Mouse (Mus musculus) forebrain, postnatal 0 days (tissue): ENCODE data around the gene Gm28230. TPM values are rescaled to one million over a fixed set of nuclear protein-coding genes. Genes with fewer than 3 reads are reported as not detected.

Experiments
- ATAC-seq: fragments of 200-750 bp; cut with Nextera tagmentation; 2 replicates; pipeline ENCODE4 v1.8.0; 2017; ENCODE audit warnings: mild to moderate bottlenecking, moderate library complexity
- DNase-seq: peaks from one replicate; pipeline ENCODE4 v3.0.0-alpha.2; 2015
- H3K27ac ChIP-seq: fragments of 300-500 bp; sonication (generic); 2 replicates; pipeline ENCODE4 v1.5.1; 2014; ENCODE audit warnings: low read depth, mild to moderate bottlenecking, antibody characterized with exemption, low read length, moderate library complexity, mixed read lengths
- H3K27me3 ChIP-seq: fragments of 300-500 bp; sonication (generic); 2 replicates; pipeline ENCODE4 v1.6.1; 2014; ENCODE audit warnings: mild to moderate bottlenecking, low read length, mixed read lengths; ENCODE audit not compliant: insufficient read depth
- H3K36me3 ChIP-seq: fragments of 300-500 bp; sonication (generic); 2 replicates; pipeline ENCODE4 v1.6.1; 2014; ENCODE audit warnings: mild to moderate bottlenecking, moderate library complexity; ENCODE audit not compliant: insufficient read depth
- H3K4me1 ChIP-seq: fragments of 300-500 bp; sonication (generic); 2 replicates; pipeline ENCODE4 v1.6.1; 2014; ENCODE audit warnings: antibody characterized with exemption; ENCODE audit not compliant: insufficient read depth
- H3K4me2 ChIP-seq: fragments of 300-500 bp; sonication (generic); 2 replicates; pipeline ENCODE4 v1.6.1; 2014; ENCODE audit warnings: low read depth, mild to moderate bottlenecking, moderate library complexity
- H3K4me3 ChIP-seq: fragments of 300-500 bp; sonication (generic); 2 replicates; pipeline ENCODE4 v1.5.1; 2014; ENCODE audit warnings: low read depth, low read length, mixed read lengths
- H3K9ac ChIP-seq: fragments of 300-500 bp; sonication (generic); 2 replicates; pipeline ENCODE4 v1.6.1; 2014; ENCODE audit warnings: mild to moderate bottlenecking
- H3K9me3 ChIP-seq: fragments of 300-500 bp; sonication (generic); 2 replicates; pipeline ENCODE4 v1.6.1; 2016; ENCODE audit warnings: low read length
- CTCF ChIP-seq: sonication (generic); IDR thresholded peaks from 2 replicates; pipeline ENCODE4 v1.5.1; 2016; ENCODE audit warnings: antibody characterized with exemption, control low read depth, low read depth
- WGBS: fragments of 180-500 bp; shearing (Covaris S2); extraction: QIAGEN DNeasy Blood & Tissue Kit; methylation state at CpG from one replicate; pipeline ENCODE4 v1.1.7; 2014; 5-methylcytosine and 5-hydroxymethylcytosine counted together
- polyA plus RNA-seq: library from polyadenylated mRNA; unstranded; fragments of >200 nt; fragmentation: Nextera tagmentation; extraction: Ambion mirVana; gene quantifications from 2 replicates; pipeline ENCODE4 v1.2.1, GENCODE M21; 2015
- total RNA-seq: library from RNA; depleted of rRNA; stranded (reverse); fragments of >200 nt; gene quantifications from 2 replicates; pipeline ENCODE4 v1.2.3, GENCODE M21; 2014

Gm28230 gene
- total and polyA plus RNA-seq, 2 experiments from 2014 or later = not detected

DNA sequence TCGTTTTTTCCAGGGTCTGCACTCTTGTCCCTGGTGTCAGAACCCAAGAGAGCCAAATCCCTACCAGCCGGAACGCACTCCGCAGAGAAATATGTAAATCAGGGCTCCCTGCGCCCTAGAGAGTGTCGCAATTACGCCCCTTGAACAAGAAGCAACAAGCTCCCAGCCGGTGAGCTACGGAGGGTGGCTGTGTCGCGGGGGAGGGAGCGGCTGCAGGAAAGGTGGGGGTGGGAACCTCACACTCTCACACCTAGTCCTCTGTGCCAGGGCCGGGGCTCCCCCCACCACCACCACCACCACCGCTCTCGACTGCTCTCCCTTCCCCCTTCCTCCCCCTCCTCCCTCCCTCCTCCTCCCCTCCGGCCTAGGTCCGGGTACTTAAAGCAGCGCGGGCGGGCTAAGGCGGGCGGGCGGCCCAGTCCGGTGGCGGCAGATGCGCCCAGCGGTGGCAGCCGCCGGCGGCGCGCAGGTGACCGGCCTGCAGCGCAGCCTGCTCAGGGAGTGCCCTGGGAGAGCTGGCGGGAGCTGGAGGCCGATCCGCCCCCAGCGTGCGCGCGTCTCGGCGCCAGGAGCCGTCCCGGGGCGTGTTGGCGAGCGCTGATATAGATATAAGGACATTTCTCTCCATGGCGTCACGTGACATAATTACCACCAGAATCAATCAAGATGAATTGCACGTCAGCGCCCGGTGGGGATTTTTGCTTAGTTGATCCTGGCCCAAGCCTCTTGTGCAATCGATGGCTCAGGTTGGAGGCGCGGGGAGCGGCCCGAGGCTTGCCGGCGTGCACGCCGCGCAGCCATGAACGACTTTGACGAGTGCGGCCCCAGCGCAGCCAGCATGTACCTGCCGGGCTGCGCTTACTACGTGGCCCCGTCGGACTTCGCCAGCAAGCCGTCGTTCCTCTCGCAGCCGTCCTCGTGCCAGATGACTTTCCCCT is 44.7 kb upstream of the Gm28230 start:
- no peaks in the 10 kb centered on the region for H3K36me3 ChIP-seq
- H3K4me1 ChIP-seq = no peaks in the 10 kb centered on the region
- H3K27me3 ChIP-seq = peaks cover 92% of the 10 kb centered on the region
- no peak for DNase-seq
- no peaks in the 10 kb centered on the region for H3K9me3 ChIP-seq
- H3K4me2 ChIP-seq = 0 out of 2 replicates have a peak overlapping the region, but pooled peaks have one; percentile 10
- H3K27ac ChIP-seq = no peak overlapping the region
- H3K9ac ChIP-seq = no peak overlapping the region
- TF ChIP-seq CTCF = no peak
- H3K4me3 ChIP-seq = peak overlapping the region; percentile 16
- WGBS = 3% methylated on average over 77 of the region's 78 CpGs
- ATAC-seq = peak; percentile 24; the same call in 1 of the 2 replicates

DNA sequence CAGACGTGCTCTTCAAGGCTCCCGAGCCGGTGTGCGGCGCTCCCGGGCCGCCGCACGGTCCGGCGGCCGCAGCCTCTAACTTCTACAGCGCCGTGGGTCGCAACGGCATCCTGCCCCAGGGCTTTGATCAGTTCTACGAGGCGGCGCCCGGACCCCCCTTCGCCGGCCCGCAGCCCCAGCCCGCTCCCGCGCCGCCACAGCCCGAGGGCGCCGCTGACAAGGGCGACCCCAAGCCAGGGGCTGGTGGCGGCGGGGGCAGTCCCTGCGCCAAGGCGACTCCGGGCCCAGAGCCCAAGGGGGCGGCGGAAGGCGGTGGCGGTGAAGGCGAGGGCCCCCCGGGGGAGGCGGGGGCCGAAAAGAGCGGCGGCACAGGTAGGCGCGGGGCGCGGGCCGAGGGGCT is 43.7 kb upstream of the Gm28230 start:
- TF ChIP-seq CTCF = no peak
- Histone ChIP-seq H3K4me1 (no peaks in the 10 kb centered on the region), H3K9me3 (no peaks in the 10 kb centered on the region), H3K27me3 (peaks cover 92% of the 10 kb centered on the region), H3K9ac (no peak overlapping the region), H3K36me3 (no peaks in the 10 kb centered on the region), H3K4me2 (0 out of 2 replicates have a peak overlapping the region, but pooled peaks have one; percentile 10), H3K27ac (no peak overlapping the region), H3K4me3 (no peak overlapping the region; the same call in 1 of the 2 replicates)
- DNase-seq = no peak
- ATAC-seq = no peak
- 2% methylated on average over 30 of the region's 51 CpGs for WGBS

GRCm38 (mm10) chr2:74683471-74683951 is 43.0 kb upstream of the Gm28230 start:
- Histone ChIP-seq H3K27me3 (peaks cover 92% of the 10 kb centered on the region), H3K4me1 (no peaks in the 10 kb centered on the region), H3K4me3 (no peak overlapping the region), H3K27ac (no peak overlapping the region), H3K9ac (no peak overlapping the region), H3K4me2 (no peak overlapping the region), H3K36me3 (no peaks in the 10 kb centered on the region), H3K9me3 (no peaks in the 10 kb centered on the region)
- WGBS = 1% methylated on average over 18 of the region's 18 CpGs
- no peak for TF ChIP-seq CTCF
- ATAC-seq = no peak
- no peak for DNase-seq

GRCm38 (mm10) chr2:74684106-74684505 is 42.4 kb upstream of the Gm28230 start:
- DNase-seq (no peak), ATAC-seq (no peak)
- Histone ChIP-seq H3K4me1 (no peaks in the 10 kb centered on the region), H3K4me3 (no peak overlapping the region), H3K4me2 (no peak overlapping the region), H3K27me3 (peaks cover 93% of the 10 kb centered on the region), H3K9ac (no peak overlapping the region), H3K36me3 (no peaks in the 10 kb centered on the region), H3K27ac (no peak overlapping the region), H3K9me3 (no peaks in the 10 kb centered on the region)
- WGBS = 2% methylated on average over 12 of the region's 12 CpGs
- TF ChIP-seq CTCF = no peak

DNA sequence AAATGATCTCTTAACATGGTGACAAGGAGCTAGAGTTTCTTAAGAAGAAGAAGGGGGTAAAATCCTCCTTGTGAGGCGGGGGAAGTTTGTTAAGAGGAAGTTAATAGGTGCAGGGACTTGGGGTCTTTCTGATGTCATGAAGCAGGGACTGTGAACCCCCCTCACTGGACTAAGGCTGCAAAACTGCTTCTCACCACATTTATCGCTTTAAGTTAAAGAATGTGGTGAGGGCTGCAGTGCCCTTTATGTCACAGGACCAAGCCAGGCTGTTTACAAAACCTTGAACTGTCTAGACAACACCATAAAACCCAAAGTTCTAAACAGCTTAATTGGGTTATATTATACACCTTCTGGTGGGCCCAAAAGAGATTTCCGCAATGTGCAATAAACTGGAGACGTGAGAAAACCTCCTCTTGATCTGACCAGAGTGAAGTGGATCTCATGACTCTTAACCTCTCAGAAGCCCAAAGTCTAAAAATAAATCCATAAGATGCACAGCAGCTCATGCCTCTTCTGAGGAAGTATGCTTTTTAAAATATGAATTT is 41.4 kb upstream of the Gm28230 start:
- no peak for ATAC-seq

GRCm38 (mm10) chr2:74686301-74686987 is 40.1 kb upstream of the Gm28230 start:
- no peaks in the 10 kb centered on the region for H3K36me3 ChIP-seq
- H3K27me3 ChIP-seq = peaks cover 90% of the 10 kb centered on the region
- H3K9ac ChIP-seq = no peak overlapping the region
- H3K4me2 ChIP-seq = no peak overlapping the region
- H3K9me3 ChIP-seq = 0 out of 2 replicates have a peak, but pooled peaks cover 2% of the 10 kb centered on the region
- peak; percentile 64 for TF ChIP-seq CTCF
- H3K4me1 ChIP-seq = no peaks in the 10 kb centered on the region
- peak; percentile 80 for DNase-seq
- ATAC-seq = no peak
- no peak overlapping the region for H3K27ac ChIP-seq
- no peak overlapping the region for H3K4me3 ChIP-seq
- 5% methylated on average over 17 of the region's 17 CpGs for WGBS

More for the DNA sequence above, 41.4 kb upstream of the Gm28230 start:
- H3K36me3 ChIP-seq = no peaks in the 10 kb centered on the region
- DNase-seq = no peak
- H3K4me1 ChIP-seq = no peaks in the 10 kb centered on the region
- H3K4me3 ChIP-seq = no peak overlapping the region
- H3K4me2 ChIP-seq = no peak overlapping the region
- no peaks in the 10 kb centered on the region for H3K9me3 ChIP-seq
- WGBS = 12% methylated on average over 4 of the region's 4 CpGs
- peaks cover 93% of the 10 kb centered on the region for H3K27me3 ChIP-seq
- H3K27ac ChIP-seq = no peak overlapping the region
- no peak overlapping the region for H3K9ac ChIP-seq
- TF ChIP-seq CTCF = no peak
